Mouse (Mus musculus) adipocyte (in vitro differentiated cells): ENCODE measurements around the gene Olfr1158.
"Not testable (repeated sequence)": the region's sequence is repeated elsewhere in the genome, so short reads cannot be mapped to it uniquely, and the experiment has no call there.

Experiments
- DNase-seq: peaks from one replicate; pipeline ENCODE4 v3.0.0-alpha.2; 2016; ENCODE audit warnings: low spot score

Gene Olfr1158

GRCm38 (mm10) chr2:87989813-87990212, at the start of gene Olfr1158:
Gene Olfr1158, plus strand, starts transcription at chr2:87990113.
- no peak for DNase-seq

- no peak for DNase-seq
Measured at GRCm38 (mm10) chr2:87945037-87945436, 44.9 kb upstream of the Olfr1158 start, which contains the start of gene Olfr1155. Gene Olfr1155, minus strand, starts transcription at chr2:87945137.

GRCm38 (mm10) chr2:87953000-87953399, 36.9 kb upstream of the Olfr1158 start, which contains the start of gene Olfr1156:
Gene Olfr1156, minus strand, starts transcription at chr2:87953100.
- no peak for DNase-seq

GRCm38 (mm10) chr2:87968199-87968598, 21.7 kb upstream of the Olfr1158 start, which contains the start of gene Olfr1157:
Gene Olfr1157, minus strand, starts transcription at chr2:87968299.
- no peak for DNase-seq

GRCm38 (mm10) chr2:87974563-87974962, 15.3 kb upstream of the Olfr1158 start, which contains the start of gene Olfr74:
Gene Olfr74, minus strand, starts transcription at chr2:87974663.
- no peak for DNase-seq

GRCm38 (mm10) chr2:88007515-88008318, 17.8 kb downstream of the Olfr1158 start, which contains the start of gene Olfr1160:
Gene Olfr1160, minus strand, starts transcription at chr2:88008268.
- DNase-seq, result no peak

- not testable (repeated sequence) for DNase-seq
Measured at GRCm38 (mm10) chr2:88022474-88022873, 32.6 kb downstream of the Olfr1158 start, which contains the start of gene Olfr1161. Gene Olfr1161, plus strand, starts transcription at chr2:88022774.

GRCm38 (mm10) chr2:88037599-88037998, 47.7 kb downstream of the Olfr1158 start, which contains the start of gene Olfr73:
Gene Olfr73, minus strand, starts transcription at chr2:88037699.
- DNase-seq, result no peak
